Mouse (Mus musculus) gastrocnemius, postnatal 36 days (tissue): ENCODE results near the gene Gpatch8. TPM values are rescaled to one million over a fixed set of nuclear protein-coding genes. Genes with fewer than 3 reads are reported as not detected.

Experiments used
- DNase-seq, 2 experiments: peaks; one replicate each; pipeline ENCODE4 v3.0.0; 2022
- intact Hi-C: fragments of 180-260 bp; cut with DNase I; formaldehyde crosslinking; loops from one replicate; pipeline ENCODE4 v1.15.1; 2025
- long read RNA-seq, 2 experiments: library from polyadenylated mRNA; stranded (forward); transcript quantifications; one replicate each; pipeline ENCODE4 v2.0.0; 2021
- total RNA-seq, 2 experiments: library from RNA; stranded (reverse); gene quantifications; 2 replicates each; pipeline ENCODE4 v1.2.3; 2021

Gpatch8 gene
- 10 to 100 TPM; 20.2 to 24.4 TPM for total RNA-seq
- long read RNA-seq, experiment 1, full-length matches to known transcripts, result 2 of 12 reads
- long read RNA-seq, experiment 1, partial matches to known transcripts, result 0 of 12 reads
- long read RNA-seq, experiment 1, other reads (novel, unspliced or antisense), result 10 of 12 reads
- long read RNA-seq, experiment 2, partial matches to known transcripts, result 0 of 12 reads
- long read RNA-seq, experiment 2, other reads (novel, unspliced or antisense), result 11 of 12 reads

- intact Hi-C loops, result no loop called here
- peak; percentile 91 to 94 for DNase-seq
Measured at GRCm38 (mm10) chr11:102556031-102556715, at the start of gene Gpatch8. Gene Gpatch8 (minus strand): TSS chr11:102556392.

- peak in 1 of 2 experiments; percentile 45 for DNase-seq
- intact Hi-C loops, result no loop called here
Measured at GRCm38 (mm10) chr11:102604777-102605552, 48.8 kb upstream of the Gpatch8 start.

- peak; percentile 65 to 79 for DNase-seq
- intact Hi-C loops, result no loop called here
Measured at GRCm38 (mm10) chr11:102604010-102604584, 47.9 kb upstream of the Gpatch8 start, which contains the start of gene Fzd2. Gene Fzd2 (plus strand): TSS chr11:102604396.

DNA sequence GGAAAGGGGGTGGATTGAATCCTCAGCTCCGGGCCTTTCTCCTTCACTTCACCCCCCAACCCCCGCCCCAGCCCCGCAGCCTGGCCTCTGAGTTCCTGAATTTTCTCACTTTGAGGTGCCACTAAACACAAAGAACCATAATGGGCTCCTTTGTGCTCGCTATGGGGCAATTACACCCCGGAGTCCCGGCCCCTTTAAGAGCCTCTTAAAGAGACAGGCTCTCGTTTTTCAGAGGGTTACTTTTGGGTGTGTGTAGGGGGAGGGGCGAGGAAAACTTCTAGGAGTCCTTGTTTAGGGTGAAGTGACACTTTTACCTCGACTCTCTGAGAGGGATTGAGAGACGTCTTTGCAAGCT is 47.3 kb upstream of the Gpatch8 start:
- intact Hi-C loops, result no loop called here

DNA sequence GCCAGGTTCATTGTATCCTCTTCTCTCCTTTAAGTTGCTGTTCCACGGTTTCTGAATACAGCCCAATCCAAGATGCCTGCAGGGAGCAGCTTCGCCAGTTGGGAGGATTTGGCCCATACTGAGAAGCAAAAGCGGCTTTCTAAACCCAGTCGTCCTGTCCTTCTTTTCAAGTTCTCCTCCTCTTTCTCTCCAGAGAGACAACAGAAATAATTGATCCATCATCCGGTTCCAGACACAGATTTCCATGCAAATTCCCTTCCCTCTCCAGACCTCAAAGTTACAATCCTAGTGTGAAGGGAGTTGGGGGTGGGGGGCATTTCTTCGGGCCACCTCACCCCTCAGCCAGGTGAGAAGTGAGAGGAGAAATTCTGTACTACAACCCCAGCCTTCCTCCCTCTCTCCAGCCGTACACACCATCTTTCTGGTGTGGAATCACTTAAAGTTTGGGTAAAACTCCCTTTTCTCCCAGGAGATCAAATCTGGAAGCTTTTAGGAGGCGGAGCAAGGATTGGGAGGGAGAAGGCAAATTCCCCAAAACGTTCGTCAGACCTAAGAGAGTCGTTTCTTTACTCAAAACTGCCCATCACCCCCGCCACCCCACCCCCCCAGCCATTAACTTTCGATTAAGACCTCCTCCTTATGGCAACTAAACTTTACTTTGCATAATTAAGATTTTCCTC is 46.8 kb upstream of the Gpatch8 start:
- DNase-seq, result no peak

More for the DNA sequence above, 47.3 kb upstream of the Gpatch8 start:
- peak in 1 of 2 experiments; percentile 56 for DNase-seq

DNA sequence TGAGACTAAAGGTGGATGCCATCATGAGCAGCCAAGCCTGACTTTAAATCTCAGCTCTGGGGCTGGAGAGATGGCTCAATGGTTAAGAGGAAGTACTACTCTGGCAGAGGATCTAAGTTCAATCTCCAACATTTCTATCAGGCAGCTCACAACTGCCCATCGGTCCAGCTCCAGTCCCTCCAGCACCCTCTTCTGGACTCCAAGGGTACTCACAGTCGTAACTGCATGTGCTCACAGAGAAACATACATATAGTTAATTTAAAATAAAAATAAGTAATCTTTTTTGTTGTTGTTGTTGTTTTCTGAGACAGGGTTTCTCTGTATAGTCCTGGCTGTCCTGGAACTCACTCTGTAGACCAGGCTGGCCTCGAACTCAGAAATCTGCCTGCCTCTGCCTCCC is 43.7 kb upstream of the Gpatch8 start:
- no peak for DNase-seq
- intact Hi-C loops, result no loop called here

More for the DNA sequence above, 46.8 kb upstream of the Gpatch8 start:
- intact Hi-C loops, result no loop called here

GRCm38 (mm10) chr11:102595341-102595820 is 39.2 kb upstream of the Gpatch8 start:
- intact Hi-C loops, result no loop called here
- no peak for DNase-seq

DNA sequence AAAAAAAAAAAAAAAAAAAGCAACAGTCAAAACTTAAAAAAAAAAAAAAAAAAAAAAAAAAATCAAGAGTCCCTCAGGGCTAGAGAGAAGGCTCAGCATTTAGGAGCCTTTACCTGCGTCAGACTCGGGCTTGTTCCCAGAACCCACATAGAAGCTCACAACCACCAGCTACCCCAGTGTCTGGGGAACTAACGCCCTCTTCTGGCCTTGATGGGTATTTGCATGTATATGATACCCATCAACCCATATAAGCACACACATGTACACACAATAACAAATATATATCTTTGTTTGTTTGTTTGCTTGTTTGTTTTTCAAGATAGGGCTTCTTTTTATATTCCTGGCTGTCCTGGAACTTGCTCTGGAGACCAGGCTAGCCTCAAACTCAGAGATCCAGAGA is 31.4 kb upstream of the Gpatch8 start:
- no peak for DNase-seq
- intact Hi-C loops, result no loop called here

GRCm38 (mm10) chr11:102586445-102587130 is 30.4 kb upstream of the Gpatch8 start:
- intact Hi-C loops, result no loop called here

DNA sequence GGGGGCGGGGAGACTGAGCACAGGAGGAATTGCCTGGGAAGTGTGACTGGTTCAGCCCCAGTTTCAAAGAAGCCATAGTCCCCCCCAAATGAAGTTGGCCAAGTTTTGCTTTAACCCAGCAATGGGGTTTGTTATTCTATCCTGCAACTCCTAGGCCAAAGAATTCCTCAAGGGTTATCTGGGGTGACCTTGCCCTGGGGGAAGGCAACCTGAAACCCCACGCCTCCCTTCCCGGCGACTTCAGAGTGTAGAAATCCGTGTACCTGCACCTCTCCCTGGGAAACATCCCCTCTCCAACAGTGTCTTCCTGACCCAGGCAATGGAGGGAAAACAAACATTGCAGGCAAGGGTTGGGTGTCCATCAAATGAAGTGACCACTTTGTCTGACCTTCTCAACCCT is 26.5 kb upstream of the Gpatch8 start:
- intact Hi-C loops, result no loop called here
- DNase-seq, result no peak

More at GRCm38 (mm10) chr11:102586445-102587130, 30.4 kb upstream of the Gpatch8 start:
- DNase-seq, result no peak

GRCm38 (mm10) chr11:102582016-102582610 is 25.9 kb upstream of the Gpatch8 start:
- DNase-seq, result no peak
- intact Hi-C loops, result no loop called here

DNA sequence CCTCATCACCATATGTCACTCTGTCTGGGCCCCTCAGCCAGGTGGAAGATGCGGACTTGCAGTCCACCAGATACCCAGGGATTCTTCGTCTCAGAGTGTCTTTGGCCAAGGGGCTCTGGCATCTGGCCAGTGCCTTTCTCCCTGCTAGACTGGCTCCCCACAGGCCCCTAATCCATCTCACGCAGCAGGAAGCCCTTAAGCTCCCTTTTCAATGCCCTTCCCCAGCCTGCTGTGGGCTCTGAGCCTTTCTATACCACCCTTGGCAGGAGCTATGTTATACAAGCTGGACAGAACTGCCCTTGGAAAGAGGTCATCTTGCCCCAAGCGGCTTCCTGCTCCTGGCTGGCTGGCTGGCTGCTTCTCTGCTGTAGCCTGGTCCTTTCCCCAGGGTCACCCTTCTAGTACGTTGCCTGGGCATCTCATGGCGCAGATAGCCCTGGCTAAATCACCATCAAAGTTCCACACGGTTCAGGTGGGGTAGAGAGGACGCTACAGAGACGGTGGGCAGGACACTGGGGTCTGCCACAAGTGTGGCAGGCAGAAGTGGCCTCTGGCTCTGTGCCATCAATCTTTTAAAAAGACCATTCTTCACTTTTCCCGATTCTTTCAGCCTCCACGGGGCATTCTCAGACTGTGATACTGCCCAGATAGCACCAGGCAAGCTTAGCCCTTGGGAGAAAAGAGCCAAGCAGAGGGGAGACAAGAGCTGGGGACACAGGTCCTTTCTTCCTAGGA is 25.3 kb upstream of the Gpatch8 start:
- no peak for DNase-seq
- intact Hi-C loops, result loop anchor here (2.0 kb wide), 1 partner anchor 103 kb away; no protein-coding TSS in a partner anchor

DNA sequence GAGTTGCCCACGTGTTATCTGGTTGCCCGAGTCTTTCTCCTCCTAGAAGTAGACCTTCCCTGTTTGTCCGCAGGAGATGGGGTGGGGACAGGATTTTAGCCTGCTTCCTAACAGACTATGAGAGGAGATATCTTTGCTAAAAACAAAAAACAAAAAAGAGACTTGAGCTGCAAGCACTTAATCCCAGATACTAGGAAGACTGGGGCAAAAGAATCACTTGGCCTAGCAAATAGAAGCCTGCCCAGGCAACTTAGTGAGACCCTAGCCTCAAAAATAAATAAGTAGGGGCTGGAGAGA is 23.8 kb upstream of the Gpatch8 start:
- no peak for DNase-seq
- intact Hi-C loops, result loop anchor here (2.0 kb wide), 1 partner anchor 101 kb away; no protein-coding TSS in a partner anchor

DNA sequence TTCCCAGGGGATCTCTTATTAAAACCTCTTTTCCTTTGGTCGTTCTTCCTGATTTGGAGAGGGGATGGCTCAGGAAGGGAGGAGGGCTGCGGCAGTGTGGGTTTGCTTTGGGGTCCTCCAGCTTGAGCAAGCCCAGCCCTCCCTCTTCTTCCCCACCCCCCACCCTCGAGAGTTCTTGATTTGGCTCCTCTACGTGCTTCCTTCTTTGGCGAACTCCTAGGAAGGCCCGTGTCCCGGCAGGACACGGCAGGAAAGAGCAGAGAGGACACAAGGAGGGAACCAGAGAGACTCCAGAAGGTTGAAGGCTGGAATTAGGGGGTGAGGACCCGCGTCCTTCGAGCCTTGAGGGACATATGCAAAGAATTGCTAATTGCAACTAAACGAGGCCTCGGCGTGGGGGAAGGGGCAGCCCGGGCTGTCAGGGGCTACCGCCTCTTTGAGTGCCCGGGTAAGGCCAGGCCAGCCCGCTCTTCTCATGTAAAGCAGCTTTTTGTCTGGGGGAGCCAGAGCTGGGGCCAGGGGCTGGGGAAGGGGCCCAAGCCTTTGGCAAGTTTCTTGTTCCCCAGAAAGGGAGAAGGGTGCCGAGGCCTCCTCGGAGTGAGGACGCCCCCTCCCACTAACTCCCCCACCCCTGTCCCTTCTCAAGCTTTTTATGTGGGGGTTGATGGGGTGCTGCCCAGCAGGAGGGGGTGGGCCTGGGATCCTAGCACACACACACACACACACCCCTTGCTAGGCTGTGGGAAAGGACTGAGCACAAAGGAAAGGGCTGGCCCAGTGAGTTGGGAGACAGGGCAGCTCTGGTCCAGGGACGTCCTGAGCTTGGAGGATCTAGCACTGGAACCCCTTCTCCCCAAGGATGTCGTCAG is 23.2 kb upstream of the Gpatch8 start, which contains the start of gene Gm11627:
Gene Gm11627, minus strand, starts transcription at position 297 of the 869 bp plus-strand sequence.
- DNase-seq, result no peak
- intact Hi-C loops, result loop anchor here (2.0 kb wide), 2 partner anchors 95 to 101 kb away; no protein-coding TSS in a partner anchor

DNA sequence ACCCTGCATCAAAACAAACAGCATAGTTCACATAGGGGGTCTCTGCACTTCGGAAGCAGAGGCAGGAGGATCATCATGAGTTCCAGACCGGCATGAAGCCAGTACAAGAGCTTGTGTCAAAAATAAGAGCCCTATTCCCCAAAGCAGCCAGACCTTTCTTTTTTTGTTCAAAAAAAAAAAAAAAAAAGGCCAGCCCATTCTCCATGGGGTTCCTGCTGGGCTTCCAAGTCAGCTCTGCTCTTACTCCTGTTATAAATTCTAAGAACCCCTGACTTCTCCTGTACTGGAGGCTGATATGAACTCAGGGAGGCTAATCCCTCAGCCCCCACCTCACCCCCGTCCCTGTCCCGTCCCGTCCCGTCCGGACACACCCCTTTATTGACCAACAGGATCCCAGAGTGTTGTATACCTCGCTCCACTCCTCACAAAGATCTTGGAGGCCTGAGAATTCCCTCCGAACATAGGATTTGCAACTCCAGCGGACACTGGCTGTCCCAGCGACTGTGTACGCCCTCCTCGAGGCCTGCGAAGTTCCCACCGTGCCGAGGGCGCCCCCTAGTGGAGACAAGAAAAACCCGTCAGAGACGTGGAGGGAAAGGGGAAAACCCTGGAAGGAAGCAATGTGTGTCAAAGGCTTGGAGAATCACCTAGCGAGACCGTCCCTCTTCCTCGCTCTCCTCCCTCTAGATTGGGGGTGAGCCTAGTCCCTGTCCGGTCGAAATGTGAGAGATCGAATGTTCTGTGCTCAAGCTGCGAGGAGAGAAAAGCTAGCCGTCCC is 22.3 kb upstream of the Gpatch8 start:
- intact Hi-C loops, result loop anchor here (2.0 kb wide), 1 partner anchor 94 kb away; no protein-coding TSS in a partner anchor
- DNase-seq, result peak; percentile 75 to 83

DNA sequence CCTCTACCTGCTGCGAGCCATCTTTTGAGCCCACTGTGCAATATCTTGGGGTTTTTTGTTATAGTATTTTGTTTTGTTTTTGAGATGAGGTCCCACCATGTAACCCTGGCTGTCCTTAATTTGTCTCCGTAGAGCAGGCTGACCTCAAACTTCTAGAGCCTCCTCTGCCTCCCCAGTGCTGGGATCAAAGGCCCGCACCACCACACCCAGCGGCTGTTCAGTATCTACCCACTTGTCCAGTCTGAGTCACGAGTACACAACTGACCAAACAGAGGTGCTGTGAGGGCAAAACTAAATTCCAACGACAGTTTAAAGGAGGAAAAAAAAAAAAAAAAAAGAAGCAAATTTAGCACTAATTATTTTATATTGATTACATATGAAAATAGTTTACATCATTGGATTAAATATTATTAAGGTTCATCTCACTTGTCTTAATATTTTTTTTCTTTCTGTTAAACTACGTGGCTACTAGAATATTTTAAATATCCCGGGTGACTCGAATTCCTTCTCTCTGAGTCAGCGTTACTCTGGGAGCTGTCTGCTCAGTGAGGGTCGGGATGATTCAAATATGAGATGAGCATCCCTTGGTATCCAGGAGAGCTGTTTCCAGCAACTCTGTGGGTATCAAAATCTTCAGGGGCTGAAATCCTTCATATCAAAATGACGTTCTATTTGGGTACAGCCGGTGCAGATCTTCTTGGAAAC is 20.0 kb upstream of the Gpatch8 start:
- no peak for DNase-seq
- intact Hi-C loops, result no loop called here
